Mouse (Mus musculus): ENCODE results near the gene Ms4a12. TPM values are rescaled to one million over a fixed set of nuclear protein-coding genes. Genes with fewer than 3 reads are reported as not detected.
"Not testable (repeated sequence)": the region's sequence is repeated elsewhere in the genome, so short reads cannot be mapped to it uniquely, and the experiment has no call there.

Gene Ms4a12
- polyA plus RNA-seq (2015; fragmentation: Nextera tagmentation; extraction: Ambion mirVana) = not detected in 2 replicates

- WGBS = 78% methylated on average over 5 of the region's 5 CpGs
- no peak within 1 kb of the TSS for H3K4me3 ChIP-seq
- no peak for ATAC-seq (ENCODE audit: low FRiP score, low read depth)
- no peaks in the 10 kb centered on the region for H3K27me3 ChIP-seq
- no peak within 1 kb of the TSS for H3K9ac ChIP-seq
- no peak within 1 kb of the TSS for H3K4me2 ChIP-seq
- no peaks in the 10 kb centered on the region for H3K9me3 ChIP-seq
- H3K36me3 ChIP-seq = no peaks in the 10 kb centered on the region
- H3K4me1 ChIP-seq (replicated peaks) = no peaks in the 10 kb centered on the region
- no peak within 1 kb of the TSS for H3K27ac ChIP-seq (replicated peaks)
These were observed at the start of gene Ms4a12 for GRCm38 (mm10) chr19:11232348-11232747. TSS of gene Ms4a12 (minus strand) at chr19:11232448.

- H3K4me3 ChIP-seq = no peak overlapping the region
- H3K9ac ChIP-seq = no peak overlapping the region
- H3K36me3 ChIP-seq = no peaks in the 10 kb centered on the region
- no peaks in the 10 kb centered on the region for H3K27me3 ChIP-seq
- no peak overlapping the region for H3K4me2 ChIP-seq
- H3K27ac ChIP-seq (replicated peaks) = no peak overlapping the region
- WGBS = 91% methylated on average over 3 of the region's 3 CpGs
- H3K9me3 ChIP-seq = no peaks in the 10 kb centered on the region
- ATAC-seq (ENCODE audit: low FRiP score, low read depth) = no peak
- H3K4me1 ChIP-seq (replicated peaks) = no peaks in the 10 kb centered on the region
These were observed 48.0 kb upstream of the Ms4a12 start for GRCm38 (mm10) chr19:11280223-11280622.

- H3K9me3 ChIP-seq = no peaks in the 10 kb centered on the region
- ATAC-seq (ENCODE audit: low FRiP score, low read depth) = peak; percentile 19; the same call in 1 of the 2 replicates
- no peak overlapping the region for H3K4me2 ChIP-seq
- no peak overlapping the region for H3K4me3 ChIP-seq
- H3K36me3 ChIP-seq = no peaks in the 10 kb centered on the region
- H3K4me1 ChIP-seq (replicated peaks) = no peaks in the 10 kb centered on the region
- H3K9ac ChIP-seq = no peak overlapping the region
- H3K27ac ChIP-seq (replicated peaks) = no peak overlapping the region
- H3K27me3 ChIP-seq = no peaks in the 10 kb centered on the region
- WGBS = 63% methylated on average over 5 of the region's 5 CpGs
These were observed 44.2 kb upstream of the Ms4a12 start for GRCm38 (mm10) chr19:11276431-11276830.

- H3K4me1 ChIP-seq (replicated peaks) = no peaks in the 10 kb centered on the region
- H3K9me3 ChIP-seq = no peaks in the 10 kb centered on the region
- H3K27me3 ChIP-seq = no peaks in the 10 kb centered on the region
- H3K36me3 ChIP-seq = no peaks in the 10 kb centered on the region
- H3K27ac ChIP-seq (replicated peaks) = no peak overlapping the region
- no peak for ATAC-seq (ENCODE audit: low FRiP score, low read depth)
- H3K4me3 ChIP-seq = no peak overlapping the region
- no peak overlapping the region for H3K4me2 ChIP-seq
- WGBS = 87% methylated on average over 4 of the region's 4 CpGs
- no peak overlapping the region for H3K9ac ChIP-seq
These were observed 34.7 kb upstream of the Ms4a12 start for GRCm38 (mm10) chr19:11266956-11267355.

- H3K4me3 ChIP-seq = no peak within 1 kb of the TSS
- H3K9ac ChIP-seq = no peak within 1 kb of the TSS
- H3K4me1 ChIP-seq (replicated peaks) = no peaks in the 10 kb centered on the region
- no peak within 1 kb of the TSS for H3K4me2 ChIP-seq
- H3K36me3 ChIP-seq = no peaks in the 10 kb centered on the region
- no peaks in the 10 kb centered on the region for H3K9me3 ChIP-seq
- WGBS = 87% methylated on average over 8 of the region's 8 CpGs
- H3K27me3 ChIP-seq = no peaks in the 10 kb centered on the region
- no peak within 1 kb of the TSS for H3K27ac ChIP-seq (replicated peaks)
- no peak for ATAC-seq (ENCODE audit: low FRiP score, low read depth)
These were observed 34.0 kb upstream of the Ms4a12 start, which contains the start of gene Ms4a1 for GRCm38 (mm10) chr19:11266052-11266845. TSS of gene Ms4a1 (minus strand) at chr19:11266241.

- Histone ChIP-seq H3K4me2 (no peak overlapping the region), H3K36me3 (no peaks in the 10 kb centered on the region), H3K4me1 (replicated peaks) (no peaks in the 10 kb centered on the region), H3K9ac (no peak overlapping the region), H3K27me3 (no peaks in the 10 kb centered on the region), H3K9me3 (no peaks in the 10 kb centered on the region), H3K27ac (replicated peaks) (no peak overlapping the region), H3K4me3 (no peak overlapping the region)
- ATAC-seq (ENCODE audit: low FRiP score, low read depth) = no peak
- WGBS = 83% methylated on average over 9 of the region's 9 CpGs
These were observed 32.4 kb upstream of the Ms4a12 start for GRCm38 (mm10) chr19:11264602-11265185.

GRCm38 (mm10) chr19:11263549-11263948, 31.3 kb upstream of the Ms4a12 start:
- WGBS = 87% methylated on average over 3 of the region's 3 CpGs
- Histone ChIP-seq H3K36me3 (no peaks in the 10 kb centered on the region), H3K27me3 (no peaks in the 10 kb centered on the region), H3K9me3 (no peaks in the 10 kb centered on the region), H3K4me2 (no peak overlapping the region), H3K4me1 (replicated peaks) (no peaks in the 10 kb centered on the region), H3K27ac (replicated peaks) (no peak overlapping the region), H3K4me3 (no peak overlapping the region), H3K9ac (no peak overlapping the region)
- ATAC-seq (ENCODE audit: low FRiP score, low read depth) = no peak

- not testable (repeated sequence) for H3K4me1 ChIP-seq (replicated peaks); H3K4me3 ChIP-seq
These were observed 30.7 kb upstream of the Ms4a12 start for GRCm38 (mm10) chr19:11262932-11263331.

GRCm38 (mm10) chr19:11261522-11261921, 29.3 kb upstream of the Ms4a12 start:
- Histone ChIP-seq H3K4me3 (no peak overlapping the region), H3K36me3 (no peaks in the 10 kb centered on the region), H3K9me3 (no peaks in the 10 kb centered on the region), H3K4me2 (no peak overlapping the region), H3K9ac (no peak overlapping the region), H3K4me1 (replicated peaks) (no peaks in the 10 kb centered on the region), H3K27ac (replicated peaks) (no peak overlapping the region), H3K27me3 (no peaks in the 10 kb centered on the region)
- WGBS = 89% methylated on average over 2 of the region's 2 CpGs
- ATAC-seq (ENCODE audit: low FRiP score, low read depth) = no peak

More at GRCm38 (mm10) chr19:11262932-11263331, 30.7 kb upstream of the Ms4a12 start:
- not testable (repeated sequence) for H3K36me3 ChIP-seq; H3K27me3 ChIP-seq; H3K9me3 ChIP-seq; ATAC-seq (ENCODE audit: low FRiP score, low read depth); H3K27ac ChIP-seq (replicated peaks); H3K4me2 ChIP-seq; H3K9ac ChIP-seq
- WGBS = 74% methylated on average over 4 of the region's 4 CpGs

- H3K4me2 ChIP-seq = no peak overlapping the region
- no peak overlapping the region for H3K9ac ChIP-seq
- H3K9me3 ChIP-seq = no peaks in the 10 kb centered on the region
- H3K4me3 ChIP-seq = no peak overlapping the region
- no peak overlapping the region for H3K27ac ChIP-seq (replicated peaks)
- H3K4me1 ChIP-seq (replicated peaks) = no peaks in the 10 kb centered on the region
- no peaks in the 10 kb centered on the region for H3K27me3 ChIP-seq
- H3K36me3 ChIP-seq = no peaks in the 10 kb centered on the region
- no peak for ATAC-seq (ENCODE audit: low FRiP score, low read depth)
These were observed 12.0 kb upstream of the Ms4a12 start for GRCm38 (mm10) chr19:11244230-11244629.

GRCm38 (mm10) chr19:11242560-11242959, 10.3 kb upstream of the Ms4a12 start:
- 55% methylated on average over 5 of the region's 5 CpGs for WGBS
- H3K9me3 ChIP-seq = no peaks in the 10 kb centered on the region
- no peak overlapping the region for H3K4me3 ChIP-seq
- no peak overlapping the region for H3K4me2 ChIP-seq
- peak; percentile 85 for ATAC-seq (ENCODE audit: low FRiP score, low read depth)
- H3K9ac ChIP-seq = no peak overlapping the region
- no peaks in the 10 kb centered on the region for H3K36me3 ChIP-seq
- no peaks in the 10 kb centered on the region for H3K27me3 ChIP-seq
- H3K27ac ChIP-seq (replicated peaks) = no peak overlapping the region
- no peaks in the 10 kb centered on the region for H3K4me1 ChIP-seq (replicated peaks)

DNA sequence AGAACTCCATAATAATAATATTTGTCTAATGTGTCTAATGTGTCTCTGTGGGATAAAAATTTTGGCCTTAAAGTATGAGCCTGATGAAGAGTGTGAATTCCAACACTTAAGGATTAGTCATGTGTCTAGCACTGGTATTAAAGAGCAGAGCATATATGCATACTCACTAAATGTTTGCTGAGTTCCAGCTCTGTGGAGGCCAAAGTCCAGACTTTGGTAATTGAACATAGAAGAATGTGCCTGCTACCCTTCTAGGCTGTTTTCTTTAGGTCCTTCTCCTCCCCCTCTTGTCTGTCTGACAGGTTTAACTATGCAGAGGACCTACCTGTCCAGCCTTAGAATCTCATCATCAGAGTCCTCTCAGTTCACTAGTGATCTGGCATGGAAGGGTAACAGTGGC, 3.6 kb upstream of the Ms4a12 start:
- no peak for ATAC-seq (ENCODE audit: low FRiP score, low read depth)

More for the DNA sequence above, 3.6 kb upstream of the Ms4a12 start:
- Histone ChIP-seq H3K4me3 (no peak overlapping the region), H3K9ac (no peak overlapping the region), H3K4me2 (no peak overlapping the region), H3K4me1 (replicated peaks) (no peaks in the 10 kb centered on the region), H3K36me3 (no peaks in the 10 kb centered on the region), H3K9me3 (no peaks in the 10 kb centered on the region), H3K27me3 (no peaks in the 10 kb centered on the region), H3K27ac (replicated peaks) (no peak overlapping the region)
